Mouse (Mus musculus): ENCODE results near the gene Hist1h2bb. TPM values are rescaled to one million over a fixed set of nuclear protein-coding genes. Genes with fewer than 3 reads are reported as not detected.
"Not testable (repeated sequence)": the region's sequence is repeated elsewhere in the genome, so short reads cannot be mapped to it uniquely, and the experiment has no call there.

Hist1h2bb gene
- polyA plus RNA-seq, 1 experiment from 2014 or later, result 0.86 TPM

GRCm38 (mm10) chr13:23764324-23765171 lies 18.0 kb downstream of the Hist1h2bb start:
- Histone ChIP-seq H3K9me3 (no peaks in the 10 kb centered on the region), H3K4me3 (peak overlapping the region; percentile 53), H3K36me3 (no peaks in the 10 kb centered on the region), H3K4me2 (peak overlapping the region; percentile 94), H3K27ac (peak overlapping the region; percentile 89; the same call in 1 of the 2 replicates), H3K4me1 (replicated peaks) (peaks cover 28% of the 10 kb centered on the region), H3K9ac (peak overlapping the region; percentile 79), H3K27me3 (no peaks in the 10 kb centered on the region)
- no peak for ATAC-seq (ENCODE audit: low FRiP score)
- WGBS, result 36% methylated on average over 12 of the region's 12 CpGs

GRCm38 (mm10) chr13:23765172-23765513 lies 18.6 kb downstream of the Hist1h2bb start:
- ATAC-seq (ENCODE audit: low FRiP score), result no peak
- Histone ChIP-seq H3K9ac (no peak overlapping the region), H3K9me3 (no peaks in the 10 kb centered on the region), H3K4me3 (no peak overlapping the region), H3K4me1 (replicated peaks) (peaks cover 25% of the 10 kb centered on the region), H3K36me3 (no peaks in the 10 kb centered on the region), H3K27ac (no peak overlapping the region), H3K4me2 (no peak overlapping the region), H3K27me3 (no peaks in the 10 kb centered on the region)
- 65% methylated on average over 1 of the region's 1 CpGs for WGBS

GRCm38 (mm10) chr13:23766772-23767171 lies 20.2 kb downstream of the Hist1h2bb start:
- Histone ChIP-seq H3K9ac (no peak overlapping the region), H3K4me1 (replicated peaks) (peaks cover 15% of the 10 kb centered on the region), H3K27ac (no peak overlapping the region), H3K27me3 (no peaks in the 10 kb centered on the region), H3K4me3 (no peak overlapping the region), H3K36me3 (no peaks in the 10 kb centered on the region), H3K4me2 (no peak overlapping the region), H3K9me3 (no peaks in the 10 kb centered on the region)
- no peak for ATAC-seq (ENCODE audit: low FRiP score)

- Histone ChIP-seq H3K27me3 (no peaks in the 10 kb centered on the region), H3K9me3 (no peaks in the 10 kb centered on the region), H3K4me2 (no peak overlapping the region), H3K4me1 (replicated peaks) (peaks cover 10% of the 10 kb centered on the region), H3K9ac (no peak overlapping the region), H3K36me3 (no peaks in the 10 kb centered on the region), H3K4me3 (no peak overlapping the region), H3K27ac (no peak overlapping the region)
- WGBS, result 57% methylated on average over 5 of the region's 5 CpGs
- ATAC-seq (ENCODE audit: low FRiP score), result no peak
Observed at GRCm38 (mm10) chr13:23768834-23769397, 22.4 kb downstream of the Hist1h2bb start.

- H3K9ac ChIP-seq; H3K36me3 ChIP-seq; ATAC-seq (ENCODE audit: low FRiP score); H3K27ac ChIP-seq; H3K4me1 ChIP-seq (replicated peaks); H3K27me3 ChIP-seq; H3K4me3 ChIP-seq; H3K9me3 ChIP-seq; H3K4me2 ChIP-seq: not testable (repeated sequence)
- 93% methylated on average over 2 of the region's 2 CpGs for WGBS
Observed at GRCm38 (mm10) chr13:23769613-23770012, 23.1 kb downstream of the Hist1h2bb start, which contains the start of gene Trim38. Gene Trim38 (plus strand): TSS chr13:23769913.

- Histone ChIP-seq H3K4me1 (replicated peaks) (peaks cover 3% of the 10 kb centered on the region; the same call in 1 of the 2 replicates), H3K9ac (no peak overlapping the region), H3K9me3 (no peaks in the 10 kb centered on the region), H3K27ac (no peak overlapping the region), H3K36me3 (no peaks in the 10 kb centered on the region), H3K27me3 (no peaks in the 10 kb centered on the region), H3K4me3 (peak overlapping the region; percentile 8; the same call in 1 of the 2 replicates), H3K4me2 (peak overlapping the region; percentile 43)
- 26% methylated on average over 21 of the region's 21 CpGs for WGBS
- ATAC-seq (ENCODE audit: low FRiP score), result peak; percentile 87; the same call in 1 of the 2 replicates
Observed at GRCm38 (mm10) chr13:23772561-23773313, 26.2 kb downstream of the Hist1h2bb start.

GRCm38 (mm10) chr13:23778339-23778738 lies 31.8 kb downstream of the Hist1h2bb start:
- H3K9me3 ChIP-seq, result no peaks in the 10 kb centered on the region
- no peak for ATAC-seq (ENCODE audit: low FRiP score)
- WGBS, result 98% methylated on average over 7 of the region's 7 CpGs
- no peak overlapping the region for H3K4me3 ChIP-seq
- no peaks in the 10 kb centered on the region for H3K4me1 ChIP-seq (replicated peaks)
- no peak overlapping the region for H3K27ac ChIP-seq
- H3K36me3 ChIP-seq, result no peaks in the 10 kb centered on the region
- H3K4me2 ChIP-seq, result no peak overlapping the region
- H3K27me3 ChIP-seq, result no peaks in the 10 kb centered on the region
- no peak overlapping the region for H3K9ac ChIP-seq

GRCm38 (mm10) chr13:23779025-23779424 lies 32.5 kb downstream of the Hist1h2bb start:
- no peaks in the 10 kb centered on the region for H3K27me3 ChIP-seq
- H3K9me3 ChIP-seq, result no peaks in the 10 kb centered on the region
- H3K36me3 ChIP-seq, result no peaks in the 10 kb centered on the region
- WGBS, result 90% methylated on average over 4 of the region's 4 CpGs
- H3K27ac ChIP-seq, result no peak overlapping the region
- H3K4me2 ChIP-seq, result no peak overlapping the region
- ATAC-seq (ENCODE audit: low FRiP score), result no peak
- no peaks in the 10 kb centered on the region for H3K4me1 ChIP-seq (replicated peaks)
- H3K9ac ChIP-seq, result no peak overlapping the region
- no peak overlapping the region for H3K4me3 ChIP-seq

- no peaks in the 10 kb centered on the region for H3K27me3 ChIP-seq
- H3K4me1 ChIP-seq (replicated peaks), result no peaks in the 10 kb centered on the region
- no peaks in the 10 kb centered on the region for H3K36me3 ChIP-seq
- H3K9ac ChIP-seq, result no peak overlapping the region
- WGBS, result 54% methylated on average over 2 of the region's 2 CpGs
- H3K4me3 ChIP-seq, result no peak overlapping the region
- ATAC-seq (ENCODE audit: low FRiP score), result no peak
- H3K9me3 ChIP-seq, result no peaks in the 10 kb centered on the region
- no peak overlapping the region for H3K27ac ChIP-seq
- H3K4me2 ChIP-seq, result no peak overlapping the region
Observed at GRCm38 (mm10) chr13:23792520-23792919, 46.0 kb downstream of the Hist1h2bb start.

Small RNAs within 50 kb of the gene (microRNA-seq; reads per million reads assigned to microRNA genes)
- gene Gm44314 (not detected), gene Gm44484 (not detected)

Other genes starting within 250 kb of the Hist1h2bb start
- 4.2 and 5.7 TPM in 2 replicates for gene Hist1h4h, start 215.7 kb upstream of the Hist1h2bb start, polyA plus RNA-seq (2015; fragmentation: Nextera tagmentation; extraction: Ambion mirVana)
- gene Hist1h2af, start 212.8 kb upstream of the Hist1h2bb start, polyA plus RNA-seq (2015; fragmentation: Nextera tagmentation; extraction: Ambion mirVana), result 2.4 TPM in 1 of 2 replicates, not detected in the other
- 1.8 and 3.0 TPM in 2 replicates for gene Hist1h3g, start 211.3 kb upstream of the Hist1h2bb start, polyA plus RNA-seq (2015; fragmentation: Nextera tagmentation; extraction: Ambion mirVana)
- 0.29 TPM in 1 of 2 replicates, not detected in the other for gene Hist1h2bh, start 203.3 kb upstream of the Hist1h2bb start, polyA plus RNA-seq (2015; fragmentation: Nextera tagmentation; extraction: Ambion mirVana)
- gene Hist1h3f, start 202.7 kb upstream of the Hist1h2bb start, polyA plus RNA-seq (2015; fragmentation: Nextera tagmentation; extraction: Ambion mirVana), result 0.38 TPM in 1 of 2 replicates, not detected in the other
- gene Hist1h4f, start 195.1 kb upstream of the Hist1h2bb start, polyA plus RNA-seq (2015; fragmentation: Nextera tagmentation; extraction: Ambion mirVana), result 0.83 TPM in 1 of 2 replicates, not detected in the other
- 0.10 and 0.16 TPM in 2 replicates for gene Hist1h1d, start 193.5 kb upstream of the Hist1h2bb start, polyA plus RNA-seq (2015; fragmentation: Nextera tagmentation; extraction: Ambion mirVana)
- 2.1 and 2.8 TPM in 2 replicates for gene Hist1h3e, start 184.4 kb upstream of the Hist1h2bb start, polyA plus RNA-seq (2015; fragmentation: Nextera tagmentation; extraction: Ambion mirVana)
- 26.4 and 29.3 TPM in 2 replicates for gene Hist1h2ae, start 175.5 kb upstream of the Hist1h2bb start, polyA plus RNA-seq (2015; fragmentation: Nextera tagmentation; extraction: Ambion mirVana)
- gene Hist1h2bg, start 175.3 kb upstream of the Hist1h2bb start, polyA plus RNA-seq (2015; fragmentation: Nextera tagmentation; extraction: Ambion mirVana), result 2.8 TPM in 2 replicates
- gene Hist1h2bf, start 172.5 kb upstream of the Hist1h2bb start, polyA plus RNA-seq (2015; fragmentation: Nextera tagmentation; extraction: Ambion mirVana), result 1.2 and 3.0 TPM in 2 replicates
- 0.61 and 2.7 TPM in 2 replicates for gene Hist1h2ad, start 172.4 kb upstream of the Hist1h2bb start, polyA plus RNA-seq (2015; fragmentation: Nextera tagmentation; extraction: Ambion mirVana)
- 1.6 and 2.7 TPM in 2 replicates for gene Hist1h3d, start 171.0 kb upstream of the Hist1h2bb start, polyA plus RNA-seq (2015; fragmentation: Nextera tagmentation; extraction: Ambion mirVana)
- 50.0 and 52.6 TPM in 2 replicates for gene Hist1h4d, start 165.1 kb upstream of the Hist1h2bb start, polyA plus RNA-seq (2015; fragmentation: Nextera tagmentation; extraction: Ambion mirVana)
- gene Hist1h2be, start 125.6 kb upstream of the Hist1h2bb start, polyA plus RNA-seq (2015; fragmentation: Nextera tagmentation; extraction: Ambion mirVana), result 1.2 and 1.6 TPM in 2 replicates
- 7.9 and 8.8 TPM in 2 replicates for gene Hist1h1e, start 124.2 kb upstream of the Hist1h2bb start, polyA plus RNA-seq (2015; fragmentation: Nextera tagmentation; extraction: Ambion mirVana)
- gene Hist1h2ac, start 62.8 kb upstream of the Hist1h2bb start, polyA plus RNA-seq (2015; fragmentation: Nextera tagmentation; extraction: Ambion mirVana), result 0.38 and 0.54 TPM in 2 replicates
- gene Hist1h2bc, start 62.5 kb upstream of the Hist1h2bb start, polyA plus RNA-seq (2015; fragmentation: Nextera tagmentation; extraction: Ambion mirVana), result 17.8 and 23.1 TPM in 2 replicates
- not detected in 2 replicates for gene Hist1h1t, start 50.9 kb upstream of the Hist1h2bb start, polyA plus RNA-seq (2015; fragmentation: Nextera tagmentation; extraction: Ambion mirVana)
- 3.9 and 4.4 TPM in 2 replicates for gene Hist1h4c, start 48.3 kb upstream of the Hist1h2bb start, polyA plus RNA-seq (2015; fragmentation: Nextera tagmentation; extraction: Ambion mirVana)
- gene Hfe, start 35.9 kb upstream of the Hist1h2bb start, polyA plus RNA-seq (2015; fragmentation: Nextera tagmentation; extraction: Ambion mirVana), result 5.4 and 5.6 TPM in 2 replicates
- gene Hist1h1c, start 7.9 kb upstream of the Hist1h2bb start, polyA plus RNA-seq (2015; fragmentation: Nextera tagmentation; extraction: Ambion mirVana), result 8.8 and 9.7 TPM in 2 replicates
- gene Hist1h3c, start 1.1 kb upstream of the Hist1h2bb start, polyA plus RNA-seq (2015; fragmentation: Nextera tagmentation; extraction: Ambion mirVana), result 1.3 and 1.9 TPM in 2 replicates
- gene Hist1h2ab, start 4.4 kb downstream of the Hist1h2bb start, polyA plus RNA-seq (2015; fragmentation: Nextera tagmentation; extraction: Ambion mirVana), result 10.5 and 12.7 TPM in 2 replicates
- gene Hist1h3b, start 5.5 kb downstream of the Hist1h2bb start, polyA plus RNA-seq (2015; fragmentation: Nextera tagmentation; extraction: Ambion mirVana), result 4.2 and 4.4 TPM in 2 replicates
- gene Hist1h4b, start 10.3 kb downstream of the Hist1h2bb start, polyA plus RNA-seq (2015; fragmentation: Nextera tagmentation; extraction: Ambion mirVana), result 1.4 TPM in 1 of 2 replicates, not detected in the other
- gene Hist1h4a, start 14.5 kb downstream of the Hist1h2bb start, polyA plus RNA-seq (2015; fragmentation: Nextera tagmentation; extraction: Ambion mirVana), result not detected in 2 replicates
- gene Hist1h3a, start 15.7 kb downstream of the Hist1h2bb start, polyA plus RNA-seq (2015; fragmentation: Nextera tagmentation; extraction: Ambion mirVana), result 1.9 and 2.5 TPM in 2 replicates
- gene Hist1h1a, start 16.9 kb downstream of the Hist1h2bb start, polyA plus RNA-seq (2015; fragmentation: Nextera tagmentation; extraction: Ambion mirVana), result 0.56 and 1.2 TPM in 2 replicates
- gene Trim38, start 23.2 kb downstream of the Hist1h2bb start, polyA plus RNA-seq (2015; fragmentation: Nextera tagmentation; extraction: Ambion mirVana), result not detected in 2 replicates
- not detected in 2 replicates for gene Slc17a2, start 60.3 kb downstream of the Hist1h2bb start, polyA plus RNA-seq (2015; fragmentation: Nextera tagmentation; extraction: Ambion mirVana)
- gene Slc17a3, start 92.7 kb downstream of the Hist1h2bb start, polyA plus RNA-seq (2015; fragmentation: Nextera tagmentation; extraction: Ambion mirVana), result not detected in 2 replicates
- gene Slc17a1, start 121.0 kb downstream of the Hist1h2bb start, polyA plus RNA-seq (2015; fragmentation: Nextera tagmentation; extraction: Ambion mirVana), result not detected in 2 replicates
- 0.09 TPM in 1 of 2 replicates, not detected in the other for gene Slc17a4, start 168.3 kb downstream of the Hist1h2bb start, polyA plus RNA-seq (2015; fragmentation: Nextera tagmentation; extraction: Ambion mirVana)
- not detected in 2 replicates for gene Hist1h2ba, start 187.4 kb downstream of the Hist1h2bb start, polyA plus RNA-seq (2015; fragmentation: Nextera tagmentation; extraction: Ambion mirVana)
- not detected in 2 replicates for gene Hist1h2aa, start 187.7 kb downstream of the Hist1h2bb start, polyA plus RNA-seq (2015; fragmentation: Nextera tagmentation; extraction: Ambion mirVana)
- gene Scgn, start 244.5 kb downstream of the Hist1h2bb start, polyA plus RNA-seq (2015; fragmentation: Nextera tagmentation; extraction: Ambion mirVana), result 1.0 and 1.4 TPM in 2 replicates

Measured in hindbrain, embryonic 13.5 days (tissue).